Mouse (Mus musculus) ES-Bruce4 (cell line): ENCODE measurements around the gene Ghr.

Experiments
- CTCF ChIP-seq: IDR thresholded peaks from one replicate; pipeline ENCODE4 v1.8.1; 2011; ENCODE audit warnings: low read depth, low read length
- POLR2A ChIP-seq: IDR thresholded peaks from one replicate; pipeline ENCODE4 v1.8.1; 2011; ENCODE audit warnings: low read length; ENCODE audit not compliant: insufficient read depth

DNA sequence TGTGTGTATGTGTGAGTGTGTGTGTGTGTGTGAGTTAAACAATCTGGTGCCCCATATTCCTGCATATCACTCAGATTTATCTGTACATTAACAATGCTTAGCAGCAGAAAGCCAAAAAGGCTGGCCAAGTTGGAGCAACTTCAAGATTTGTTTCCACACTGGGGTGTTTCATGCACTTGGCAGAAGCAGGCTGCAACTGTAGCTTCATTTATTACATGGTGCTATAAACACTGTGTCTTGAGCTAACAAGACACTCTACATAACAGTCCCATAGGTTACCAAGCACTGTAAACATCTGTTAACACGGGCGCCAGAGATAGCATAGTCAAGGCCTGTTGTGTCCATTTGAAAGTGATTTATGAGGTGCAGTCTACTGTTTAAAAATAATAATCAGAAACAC lies 3.1 kb downstream of the Ghr start:
- TF ChIP-seq POLR2A (no peak), CTCF (no peak)
